Mouse (Mus musculus) v-Abl transformed pro-B cells (cell line): Measurements from ENCODE around the gene Eif5a2.

ENCODE experiments used
- in situ Hi-C, 2 experiments: fragments of 400-800 bp; cut with MboI; formaldehyde crosslinking; loops; one replicate each; pipeline ENCODE4 v1.15.1; 2025; ENCODE audit not compliant: unreplicated experiment in 2 of 2

Eif5a2 gene

DNA sequence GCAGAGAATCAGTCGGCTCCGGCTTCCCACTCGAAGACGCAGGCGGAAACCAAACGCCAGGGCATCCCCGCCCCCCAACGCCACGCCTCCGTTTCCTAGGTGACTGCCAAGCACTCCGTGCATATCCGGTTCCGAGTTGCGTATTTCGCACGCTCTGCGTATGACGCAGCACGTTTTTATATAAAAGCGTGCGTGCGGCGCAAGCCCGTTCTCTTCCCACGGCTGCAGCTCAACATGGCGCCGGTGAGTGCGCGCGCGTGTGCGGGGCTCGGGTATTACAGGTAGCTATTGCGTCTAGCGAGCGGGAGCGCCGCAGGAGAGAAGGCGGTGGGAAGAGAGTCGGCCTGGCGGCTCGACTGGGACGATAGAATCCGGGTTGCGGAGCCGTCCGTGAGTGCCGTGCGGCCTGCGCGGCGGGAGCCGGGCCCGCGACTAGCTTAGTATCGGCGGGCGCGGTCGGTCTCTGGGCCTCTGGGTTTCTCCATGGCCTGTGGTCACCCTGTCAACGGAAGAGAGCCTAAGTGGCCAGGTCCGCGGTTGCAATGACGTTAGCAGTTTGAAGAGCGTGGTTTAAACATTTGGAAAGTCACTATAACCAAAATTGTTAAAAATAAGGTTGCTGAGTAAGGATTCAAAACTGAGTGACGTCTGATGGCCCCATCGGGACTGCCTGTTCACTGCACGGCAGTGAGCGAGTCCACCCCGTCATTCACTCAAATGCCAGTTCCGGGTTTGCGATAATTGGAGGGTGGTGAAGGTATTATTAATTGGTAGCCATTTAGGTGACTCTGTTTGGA, 24.4 kb downstream of the Eif5a2 start, which contains the start of gene Rpl22l1:
Gene Rpl22l1 (plus strand): TSS at position 136 of the 797 bp plus-strand sequence.
- in situ Hi-C loops = loop anchor here (25.0 kb wide), 3 partner anchors 1543 to 1782 kb away; partner anchors contain the start of gene Actrt3 (in 2 of the 2)

DNA sequence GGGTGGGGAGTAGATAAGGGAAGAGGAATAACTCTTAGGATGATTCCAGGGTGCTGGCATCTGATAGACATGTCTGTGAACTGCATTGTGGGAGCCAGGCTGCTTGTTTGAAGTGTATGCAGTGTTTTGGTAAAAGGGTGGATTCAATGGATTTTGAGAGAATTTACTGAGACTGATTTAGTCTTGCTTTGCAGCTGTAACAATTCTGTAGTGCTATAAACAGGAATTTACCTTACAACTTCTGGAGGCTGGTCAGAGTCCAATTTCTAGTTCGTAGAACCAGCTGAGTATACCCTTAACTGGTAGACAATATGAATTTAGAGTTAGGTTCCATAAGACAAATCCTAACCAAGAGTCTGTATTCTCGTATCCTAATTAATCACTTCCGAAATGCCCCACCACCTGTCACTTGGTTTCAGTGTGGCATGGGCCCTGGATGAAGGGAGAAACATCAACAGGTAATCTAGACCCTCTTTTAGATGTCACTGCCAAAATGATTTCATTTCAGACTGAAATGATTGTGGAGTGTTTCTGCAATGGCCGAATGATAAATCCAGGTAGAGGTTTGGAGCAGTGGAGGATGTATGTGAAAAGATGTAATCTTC, 27.1 kb downstream of the Eif5a2 start:
- in situ Hi-C loops = loop anchor here (25.0 kb wide), 3 partner anchors 1546 to 1779 kb away; partner anchors contain the start of gene Actrt3 (in 2 of the 2)

DNA sequence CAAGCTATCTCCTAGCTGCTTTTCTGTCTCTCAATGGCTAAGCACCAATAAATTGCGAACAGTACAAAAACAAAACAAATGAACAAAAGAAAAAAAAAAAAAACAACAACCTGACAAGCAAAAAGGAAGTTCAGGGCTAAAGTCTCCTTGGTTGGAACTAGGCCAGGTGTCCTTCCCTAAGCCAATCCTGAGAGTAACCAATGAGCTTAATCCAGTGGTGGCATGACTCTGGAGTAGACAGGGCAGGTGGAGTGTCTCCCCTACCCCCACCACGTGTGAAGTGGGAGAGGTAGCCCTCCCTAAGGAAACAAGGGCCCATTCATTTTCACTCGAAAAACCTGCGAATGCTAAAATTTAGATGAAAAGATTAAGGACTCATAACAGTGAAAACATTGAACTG, 30.4 kb downstream of the Eif5a2 start:
- in situ Hi-C loops = loop anchor here (5.0 to 25.0 kb wide), 4 partner anchors 161 to 1776 kb away; partner anchors contain the start of gene Actrt3 (in 2 of the 2)

DNA sequence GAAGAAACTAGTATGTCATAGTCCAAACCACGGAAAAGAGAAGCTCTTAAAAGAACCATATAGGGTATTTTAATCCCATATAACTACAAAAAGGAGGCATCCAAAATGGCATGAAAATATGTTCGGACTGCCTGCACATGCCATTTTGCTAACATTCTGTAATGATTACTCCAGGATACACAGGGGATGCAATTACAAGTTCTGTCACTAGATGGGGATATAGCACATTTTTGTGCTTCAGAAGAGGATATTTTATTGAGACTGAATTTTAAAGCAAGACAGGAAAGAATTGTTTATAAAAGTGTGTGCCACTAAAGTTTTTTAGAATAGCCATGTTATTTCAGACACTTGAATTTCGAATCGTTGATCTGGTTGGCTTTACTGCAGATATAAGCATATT, 33.3 kb downstream of the Eif5a2 start:
- in situ Hi-C loops = loop anchor here (5.0 to 25.0 kb wide), 4 partner anchors 158 to 1773 kb away; partner anchors contain the start of gene Actrt3 (in 2 of the 2)

DNA sequence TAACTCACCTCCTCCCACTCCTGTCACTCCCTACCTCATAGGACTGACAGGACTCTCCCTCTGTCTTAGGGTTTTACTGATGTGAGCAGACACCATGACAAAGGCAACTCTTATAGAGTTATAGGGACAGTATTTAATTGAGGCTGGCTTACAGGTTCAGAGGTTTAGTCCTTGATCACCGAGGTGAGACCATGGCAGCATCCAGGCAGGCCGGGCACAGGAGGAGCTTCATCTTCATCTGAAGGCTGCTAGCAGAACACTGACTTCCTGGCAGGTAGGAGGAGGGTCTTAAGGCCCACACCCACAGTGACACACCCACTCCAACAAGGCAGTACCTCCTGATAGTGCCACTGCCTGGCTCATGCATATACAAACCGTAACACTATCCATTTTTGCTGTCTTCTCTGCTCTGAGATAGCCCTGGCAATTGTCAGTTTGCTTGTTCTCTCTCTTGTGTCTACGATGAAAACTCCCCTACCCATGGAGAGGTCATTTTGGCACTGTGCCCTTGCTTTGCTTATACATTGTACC, 35.0 kb downstream of the Eif5a2 start:
- in situ Hi-C loops = loop anchor here (5.0 to 25.0 kb wide), 4 partner anchors 151 to 1771 kb away; partner anchors contain the start of gene Actrt3 (in 2 of the 2)

DNA sequence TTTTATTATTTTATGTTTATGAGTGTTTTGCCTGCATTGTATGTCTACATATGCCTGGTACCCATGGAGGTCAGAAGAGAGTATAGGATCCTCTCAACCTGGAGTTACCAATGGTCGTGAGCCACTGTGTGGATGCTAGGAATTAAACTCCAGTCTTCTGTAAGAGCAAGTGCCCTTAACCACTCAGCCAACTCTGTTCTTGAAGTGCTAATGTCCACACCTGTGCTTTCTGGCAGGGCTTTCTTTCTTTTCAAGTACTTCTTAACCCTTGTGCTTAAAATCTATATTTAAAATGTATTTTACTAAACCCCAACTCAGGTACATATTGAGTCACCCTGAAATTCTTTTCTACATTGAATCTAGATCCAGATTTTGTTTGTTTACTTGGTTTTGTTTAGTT, 45.2 kb downstream of the Eif5a2 start:
- in situ Hi-C loops = no loop called here

DNA sequence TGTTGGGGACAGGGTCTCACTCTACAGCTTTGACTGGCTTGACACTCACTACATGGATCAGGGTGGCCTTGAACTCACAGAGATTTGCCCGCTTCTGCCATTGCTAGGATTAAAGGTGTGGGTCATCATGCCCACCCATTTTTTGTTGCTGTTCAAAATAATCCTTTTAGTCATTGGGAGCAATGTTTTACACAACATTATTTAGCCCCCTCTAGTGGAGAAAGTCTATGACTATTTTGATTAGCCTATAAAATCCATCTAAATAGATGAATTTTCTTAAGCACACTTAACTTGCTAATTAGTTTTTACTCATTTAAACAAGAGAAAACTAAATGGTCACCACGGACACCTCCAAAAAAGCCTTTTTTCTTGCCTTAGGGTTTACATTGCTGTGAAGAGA, 46.5 kb downstream of the Eif5a2 start:
- in situ Hi-C loops = no loop called here

DNA sequence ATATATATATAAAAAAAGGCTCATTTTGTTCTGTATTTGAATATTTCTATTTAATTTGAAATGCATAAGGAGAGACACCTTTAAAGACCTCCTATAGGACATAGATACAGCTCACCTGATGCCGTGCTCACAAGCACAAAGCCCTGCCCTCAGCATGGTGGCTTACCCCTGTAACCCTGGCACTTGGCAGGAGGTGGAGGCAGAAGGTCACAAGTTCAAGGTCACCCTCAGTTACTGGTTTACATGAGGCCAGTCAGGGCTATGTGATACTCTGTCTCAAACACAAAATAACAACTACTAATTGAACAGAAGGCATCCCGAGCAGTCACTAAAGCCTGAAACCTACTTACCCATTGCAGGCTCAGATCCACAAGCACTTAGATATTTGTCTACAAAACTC, 48.4 kb downstream of the Eif5a2 start:
- in situ Hi-C loops = no loop called here

DNA sequence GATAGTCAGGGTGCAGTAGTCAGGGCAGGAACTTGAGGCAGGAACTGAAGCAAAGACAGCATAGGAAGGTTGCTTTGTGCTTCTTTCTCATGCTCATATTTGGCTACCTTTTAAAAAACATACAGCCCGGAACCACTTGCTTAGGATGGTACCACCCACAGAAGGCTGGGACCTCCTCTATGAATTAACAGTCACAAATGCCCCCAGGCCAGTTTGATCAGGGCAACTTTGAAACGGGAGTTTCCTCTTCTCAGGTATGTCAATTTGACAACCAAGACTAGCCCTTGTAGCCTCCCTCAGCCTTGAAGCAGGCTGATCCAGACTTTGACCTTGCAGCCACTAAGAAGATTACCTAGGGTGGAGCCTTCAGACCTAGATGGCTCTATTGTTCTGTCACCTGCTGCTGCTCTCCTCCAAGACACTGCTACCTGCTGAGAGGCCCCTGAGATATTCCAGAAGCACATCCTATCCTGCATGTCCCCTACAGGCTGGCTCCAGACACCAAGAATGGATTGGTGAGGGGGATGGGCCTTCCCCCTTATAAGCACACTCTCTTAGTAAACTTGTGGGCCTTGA, 55.8 kb downstream of the Eif5a2 start:
- in situ Hi-C loops = no loop called here

DNA sequence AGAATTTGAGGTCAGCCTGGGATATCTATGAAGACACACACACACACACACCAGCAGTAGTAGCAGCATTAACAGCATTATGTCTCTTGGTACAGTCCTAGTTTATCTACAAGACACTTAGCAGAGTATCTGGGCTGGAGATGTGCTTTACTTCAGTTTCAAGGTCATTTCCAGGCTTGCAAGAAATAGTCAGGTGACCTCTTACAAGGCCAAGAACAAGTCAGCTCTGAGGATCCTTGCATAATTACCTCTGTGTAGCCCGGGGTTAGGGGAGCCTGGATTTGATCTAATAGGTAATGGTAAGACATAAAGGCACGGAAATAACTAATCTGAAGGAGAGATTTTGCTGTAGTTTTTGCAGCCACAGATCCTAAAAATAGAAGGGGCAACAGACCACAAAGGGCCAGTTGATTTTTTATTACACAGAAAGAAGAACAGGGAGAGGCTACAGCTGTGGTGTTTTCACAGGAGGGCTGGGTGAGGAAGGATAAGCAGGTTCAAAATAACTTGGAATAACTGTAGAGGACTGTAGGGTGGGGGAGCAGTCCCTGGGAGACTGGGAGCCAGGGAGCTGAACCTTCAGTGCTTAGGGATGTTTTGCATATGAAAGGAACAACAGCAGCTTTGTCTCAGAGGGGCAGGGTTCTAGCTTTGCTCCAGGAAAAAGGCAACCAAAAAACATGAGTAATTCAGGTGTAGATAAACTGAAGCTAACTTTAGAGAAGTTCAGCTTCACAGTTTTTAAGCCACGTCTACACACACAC, 61.0 kb downstream of the Eif5a2 start:
- in situ Hi-C loops = no loop called here

DNA sequence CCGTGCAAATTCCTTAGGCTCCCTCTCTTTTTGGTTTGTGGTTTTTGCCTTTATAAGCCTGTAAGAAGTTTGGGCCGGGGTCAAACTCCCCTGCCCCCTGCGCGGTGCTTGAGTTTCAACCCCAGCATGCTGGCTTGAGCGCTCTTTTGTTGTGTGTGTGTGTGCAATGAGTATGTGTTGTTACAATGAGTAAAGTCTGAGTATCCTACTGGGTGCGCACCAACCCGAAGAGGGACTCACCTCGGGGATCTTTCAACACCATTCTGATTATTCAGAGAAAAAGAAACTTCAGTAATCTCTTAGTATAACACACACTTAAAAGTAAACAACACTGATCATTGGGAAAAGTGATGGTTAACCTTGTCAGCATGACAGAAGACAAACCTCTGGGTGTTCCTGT, 62.2 kb downstream of the Eif5a2 start:
- in situ Hi-C loops = no loop called here

DNA sequence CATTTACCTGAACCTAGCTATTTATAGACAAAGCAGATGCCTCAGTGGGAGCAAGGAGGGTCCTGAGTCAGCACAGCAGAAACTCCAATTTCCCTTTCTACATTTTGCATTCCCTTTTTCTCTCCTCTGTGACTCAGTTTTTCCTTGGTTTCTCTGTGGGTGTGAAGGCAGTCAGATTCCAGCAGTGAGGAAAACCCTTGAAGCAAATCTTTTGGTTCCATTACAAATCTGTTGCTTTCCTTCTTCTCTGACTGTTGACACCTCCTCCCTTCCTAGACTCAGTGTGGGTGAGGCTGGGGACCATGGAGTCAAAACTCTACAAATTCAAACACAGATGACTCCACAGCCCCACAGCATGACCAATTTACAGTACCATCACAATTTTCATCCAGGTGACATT, 66.0 kb downstream of the Eif5a2 start:
- in situ Hi-C loops = no loop called here
